Mouse (Mus musculus) CD8-positive naive resting alpha-beta T cell, adult 2 months (primary cell): ENCODE measurements around the gene Abi3bp.

Source experiments
- DNase-seq, 2 experiments: peaks; one replicate each; pipeline ENCODE4 v3.0.0; 2022; ENCODE audit warnings: low read depth in 2 of 2, low spot score in 2 of 2

Gene Abi3bp

GRCm38 (mm10) chr16:56681010-56681645, 203.4 kb downstream of the Abi3bp start:
- DNase-seq = no peak

DNA sequence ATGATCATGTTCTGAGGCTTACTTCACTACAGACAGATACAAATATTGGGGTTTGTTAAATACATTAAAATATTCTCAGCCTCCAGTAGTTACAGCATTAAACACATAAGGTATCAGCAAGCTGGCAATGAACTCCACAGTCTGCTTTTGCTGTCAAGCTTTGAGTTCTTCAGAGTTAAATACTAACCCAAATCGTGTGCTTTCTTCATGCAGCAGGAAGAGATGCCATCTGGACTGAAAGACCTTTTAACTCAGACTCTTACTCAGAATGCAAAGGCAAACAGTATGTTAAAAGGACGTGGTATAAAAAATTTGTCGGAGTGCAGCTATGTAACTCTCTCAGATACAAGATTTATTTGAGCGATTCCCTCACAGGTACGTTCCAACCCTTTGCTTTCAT, 209.1 kb downstream of the Abi3bp start:
- DNase-seq = no peak

- DNase-seq = no peak
Observed at GRCm38 (mm10) chr16:56690715-56691114, 213.0 kb downstream of the Abi3bp start.

GRCm38 (mm10) chr16:56696448-56696847, 218.8 kb downstream of the Abi3bp start:
- DNase-seq = no peak

- DNase-seq = no peak
Observed at GRCm38 (mm10) chr16:56700898-56701297, 223.2 kb downstream of the Abi3bp start.

- no peak for DNase-seq
Observed at GRCm38 (mm10) chr16:56705731-56706130, 228.1 kb downstream of the Abi3bp start.

- no peak for DNase-seq
Observed at GRCm38 (mm10) chr16:56710071-56710470, 232.4 kb downstream of the Abi3bp start.

- DNase-seq = no peak
Observed at GRCm38 (mm10) chr16:56715608-56716007, 237.9 kb downstream of the Abi3bp start.

GRCm38 (mm10) chr16:56716557-56717179, 239.0 kb downstream of the Abi3bp start:
- DNase-seq = peak; percentile 5 to 22

DNA sequence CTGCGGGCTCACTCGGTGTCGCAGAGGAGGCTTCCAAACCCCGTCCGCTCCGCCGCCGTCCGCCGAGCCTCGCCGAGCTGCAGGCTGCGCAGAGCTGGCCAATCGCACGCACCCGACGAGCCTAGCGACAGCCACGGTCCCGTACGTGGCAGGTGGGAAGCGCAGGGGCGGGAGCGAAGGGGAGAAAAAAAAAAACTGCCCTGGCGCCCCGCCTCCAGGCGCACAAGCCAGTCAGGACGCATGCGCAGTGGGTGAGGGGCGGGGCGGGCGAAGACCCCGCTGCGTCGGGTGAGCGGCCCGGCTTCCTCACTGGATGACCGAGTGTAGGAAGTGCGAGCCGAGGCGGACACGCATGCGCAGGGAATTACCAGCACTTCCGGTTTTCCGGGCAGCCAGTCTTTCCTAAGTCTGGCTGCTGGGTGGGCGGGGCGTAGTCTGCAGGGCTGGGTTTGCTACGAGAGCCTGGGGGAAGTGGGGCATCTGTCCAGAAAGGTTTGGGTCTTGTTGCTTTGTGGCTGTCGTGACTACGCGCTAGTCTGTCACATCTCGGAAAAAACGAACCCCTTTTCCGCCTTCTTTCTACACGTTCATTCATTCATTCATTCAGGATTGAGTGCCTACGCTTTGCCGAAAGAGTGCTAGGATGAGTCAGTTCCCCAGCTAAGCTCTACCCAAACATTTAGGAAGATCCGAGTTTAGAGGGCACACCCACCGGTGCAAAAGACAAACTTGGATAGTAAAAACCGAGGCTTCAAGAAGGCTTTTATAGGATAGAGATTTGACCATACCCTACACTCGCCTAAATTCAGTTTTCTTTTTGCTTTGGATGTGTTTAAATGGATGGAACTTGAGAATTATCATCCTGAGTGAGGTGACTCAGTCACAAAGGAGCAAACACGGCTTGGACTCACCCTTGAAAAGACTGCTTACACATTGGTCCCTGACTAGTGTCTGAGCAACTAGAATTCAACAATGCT, 239.8 kb downstream of the Abi3bp start, which contains the start of gene Tfg:
TSS of gene Tfg (minus strand) at position 227 of the 977 bp plus-strand sequence.
- DNase-seq = peak; percentile 95

DNA sequence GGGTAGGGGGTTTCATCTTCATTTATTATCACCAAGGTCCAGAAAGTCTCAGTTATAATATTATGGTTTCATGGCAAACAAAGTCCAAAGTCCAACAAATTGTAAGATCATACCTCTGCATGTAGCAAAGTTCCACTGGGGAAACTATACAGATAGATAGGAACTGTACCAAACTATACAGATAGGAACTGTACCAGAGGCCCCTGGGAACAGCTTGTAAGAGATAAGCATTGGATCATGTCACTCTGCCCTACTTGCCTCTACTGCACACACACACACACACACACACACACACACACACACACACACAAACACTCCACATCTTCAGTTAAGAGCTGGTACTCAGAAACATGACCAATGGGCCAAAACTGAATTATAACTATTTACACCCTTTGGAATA, 241.4 kb downstream of the Abi3bp start:
- no peak for DNase-seq

DNA sequence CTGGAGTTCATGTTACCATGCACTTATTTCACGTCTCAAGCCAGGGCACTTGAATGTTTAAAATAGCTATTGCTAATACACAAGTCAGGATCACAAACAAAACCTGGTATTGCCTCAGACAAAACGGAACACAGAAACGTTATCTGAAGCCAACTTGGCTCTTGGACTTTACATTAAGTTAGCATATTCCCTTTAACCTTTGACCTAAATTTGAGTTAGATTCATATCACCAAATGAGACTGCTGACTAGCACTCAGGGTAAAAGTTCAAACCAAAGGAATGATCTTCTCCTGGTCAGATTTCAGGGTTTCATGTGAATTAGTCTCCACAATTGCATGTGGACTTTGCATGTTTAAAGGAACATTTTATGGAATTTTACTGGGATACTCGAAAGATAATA, 244.7 kb downstream of the Abi3bp start:
- no peak for DNase-seq

DNA sequence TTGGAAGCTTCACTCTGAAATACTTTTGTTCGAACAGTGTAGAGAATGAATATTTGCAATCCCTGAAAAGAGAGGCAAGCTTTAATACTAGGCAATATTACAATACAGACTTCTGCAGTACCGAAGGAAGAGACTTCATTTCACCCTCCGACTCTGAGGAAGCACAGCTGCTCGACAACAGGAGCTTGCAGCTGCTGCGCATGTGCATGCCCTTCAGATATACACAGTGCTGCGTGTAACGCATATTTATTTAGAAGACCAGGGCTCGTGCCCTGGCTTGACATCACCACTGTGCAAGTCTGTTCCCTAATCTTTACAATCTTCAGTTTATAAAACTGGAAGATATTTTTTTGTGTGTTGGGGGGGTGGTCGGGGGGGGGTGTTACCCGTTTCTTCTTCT, 247.2 kb downstream of the Abi3bp start:
- no peak for DNase-seq

GRCm38 (mm10) chr16:56729060-56729459, 251.4 kb downstream of the Abi3bp start:
- no peak for DNase-seq
